Mouse (Mus musculus) CH12.LX (cell line): ENCODE results near the gene Defb19. TPM values are rescaled to one million over a fixed set of nuclear protein-coding genes. Genes with fewer than 3 reads are reported as not detected.
A peak's percentile ranks its signal among the peaks of the same experiment; 100 is the strongest.

ENCODE experiments used
- DNase-seq: peaks from one replicate; pipeline ENCODE4 v3.0.0-alpha.2; 2013; ENCODE audit errors: extremely low read depth
- H3K27ac ChIP-seq: 2 replicates; pipeline ENCODE4 v1.5.1; 2012; ENCODE audit warnings: low read depth, mild to moderate bottlenecking, control low read depth, moderate library complexity; ENCODE audit not compliant: insufficient read depth
- H3K27me3 ChIP-seq: replicated peaks from 2 replicates; pipeline ENCODE3; 2012; ENCODE audit warnings: inconsistent platforms
- H3K36me3 ChIP-seq, 2 experiments: replicated peaks in 1 of 2; 2 replicates each; pipeline versions ENCODE3 to v1.6.1; 2012; ENCODE audit warnings: inconsistent platforms in 1 of 2, low read length in 1 of 2, mild to moderate bottlenecking in 1 of 2, mixed read lengths in 1 of 2, moderate library complexity in 1 of 2; ENCODE audit not compliant: control insufficient read depth in 1 of 2, insufficient read depth in 1 of 2
- H3K4me1 ChIP-seq, 2 experiments: 2 replicates each; pipeline ENCODE4 v1.6.1; 2012; ENCODE audit warnings: inconsistent platforms in 1 of 2, moderate library complexity in 1 of 2; ENCODE audit not compliant: insufficient read depth in 2 of 2, control insufficient read depth in 1 of 2
- H3K4me2 ChIP-seq: 2 replicates; pipeline ENCODE4 v1.6.1; 2012; ENCODE audit warnings: low read depth, mild to moderate bottlenecking, control low read depth; ENCODE audit not compliant: poor library complexity, insufficient read depth, severe bottlenecking
- H3K4me3 ChIP-seq, 3 experiments: fragments of 150-350 bp in 1 of 3; sonication (generic) in 1 of 3; replicated peaks in 1 of 3; 2 replicates each; pipeline versions ENCODE3 to v1.5.1; 2011 to 2012; ENCODE audit warnings: low read depth in 2 of 3, low read length in 2 of 3, mild to moderate bottlenecking in 2 of 3, moderate library complexity in 2 of 3, control low read depth in 1 of 3, improper control_type of control experiment in 1 of 3, inconsistent platforms in 1 of 3, mixed read lengths in 1 of 3; ENCODE audit not compliant: poor library complexity in 1 of 3
- H3K79me2 ChIP-seq: replicated peaks from 2 replicates; pipeline ENCODE4 v1.6.1; 2012; ENCODE audit warnings: mild to moderate bottlenecking, moderate library complexity; ENCODE audit not compliant: control insufficient read depth, poor library complexity, insufficient read depth, severe bottlenecking; ENCODE audit errors: extremely low read depth
- H3K9ac ChIP-seq: 2 replicates; pipeline ENCODE4 v1.6.1; 2012; ENCODE audit warnings: low read depth, mild to moderate bottlenecking, control low read depth, moderate library complexity; ENCODE audit not compliant: insufficient read depth
- H3K9me3 ChIP-seq: replicated peaks from 2 replicates; pipeline ENCODE3; 2012; ENCODE audit warnings: low read length, inconsistent platforms, mixed read lengths
- BHLHE40 ChIP-seq: IDR thresholded peaks from 2 replicates; pipeline ENCODE4 v1.6.1; 2011; ENCODE audit warnings: mild to moderate bottlenecking, low read depth, low read length, improper control_type of control experiment
- CHD1 ChIP-seq: IDR thresholded peaks from 2 replicates; pipeline ENCODE4 v1.6.1; 2012; ENCODE audit warnings: low read depth, low read length, improper control_type of control experiment, inconsistent platforms
- CHD2 ChIP-seq: IDR thresholded peaks from 2 replicates; pipeline ENCODE4 v1.6.1; 2011; ENCODE audit warnings: low read length, improper control_type of control experiment
- CTCF ChIP-seq, 2 experiments: IDR thresholded peaks in 1 of 2; conservative IDR thresholded peaks in 1 of 2; 2 replicates each; pipeline ENCODE4 v1.5.1; 2011 to 2012; ENCODE audit warnings: low read depth in 2 of 2, low read length in 2 of 2, improper control_type of control experiment in 1 of 2, inconsistent platforms in 1 of 2, mild to moderate bottlenecking in 1 of 2, moderate library complexity in 1 of 2
- E2F4 ChIP-seq: IDR thresholded peaks from 2 replicates; pipeline ENCODE4 v1.6.1; 2011; ENCODE audit warnings: low read depth, low read length, improper control_type of control experiment; ENCODE audit not compliant: insufficient replicate concordance
- ELF1 ChIP-seq: IDR thresholded peaks from 2 replicates; pipeline ENCODE4 v1.6.1; 2014; ENCODE audit warnings: low read depth, mild to moderate bottlenecking, inconsistent platforms, low read length, improper control_type of control experiment
- EP300 ChIP-seq: IDR thresholded peaks from 2 replicates; pipeline ENCODE4 v1.6.1; 2011; ENCODE audit warnings: low read length, improper control_type of control experiment
- GABPA ChIP-seq: IDR thresholded peaks from 2 replicates; pipeline ENCODE4 v1.6.1; 2012; ENCODE audit warnings: low read depth, low read length, improper control_type of control experiment, inconsistent platforms; ENCODE audit not compliant: insufficient replicate concordance
- HCFC1 ChIP-seq: IDR thresholded peaks from 2 replicates; pipeline ENCODE4 v1.6.1; 2012; ENCODE audit warnings: low read depth, mild to moderate bottlenecking, inconsistent platforms, low read length, improper control_type of control experiment
- JUN ChIP-seq: IDR thresholded peaks from 2 replicates; pipeline ENCODE4 v1.6.1; 2011; ENCODE audit warnings: low read depth, mild to moderate bottlenecking, low read length, improper control_type of control experiment, moderate library complexity; ENCODE audit not compliant: insufficient read depth
- MAFK ChIP-seq: IDR thresholded peaks from 2 replicates; pipeline ENCODE4 v1.6.1; 2011; ENCODE audit warnings: low read length, improper control_type of control experiment; ENCODE audit not compliant: insufficient replicate concordance
- MAX ChIP-seq: IDR thresholded peaks from 2 replicates; pipeline ENCODE4 v1.6.1; 2011; ENCODE audit warnings: low read length, improper control_type of control experiment
- MXI1 ChIP-seq: IDR thresholded peaks from 2 replicates; pipeline ENCODE4 v1.6.1; 2011; ENCODE audit warnings: mild to moderate bottlenecking, low read depth, low read length, improper control_type of control experiment
- NELFE ChIP-seq: IDR thresholded peaks from 2 replicates; pipeline ENCODE4 v1.6.1; 2011; ENCODE audit warnings: low read depth, low read length, improper control_type of control experiment
- POLR2A ChIP-seq: IDR thresholded peaks from 2 replicates; pipeline ENCODE4 v1.6.1; 2011; ENCODE audit warnings: low read depth, mild to moderate bottlenecking, improper control_type of control experiment, low read length
- POLR2AphosphoS2 ChIP-seq: IDR thresholded peaks from 2 replicates; pipeline ENCODE4 v1.6.1; 2011; ENCODE audit warnings: low read depth, low read length, improper control_type of control experiment
- RAD21 ChIP-seq: IDR thresholded peaks from 2 replicates; pipeline ENCODE4 v1.6.1; 2011; ENCODE audit warnings: low read depth, mild to moderate bottlenecking, low read length, improper control_type of control experiment, moderate library complexity
- RCOR1 ChIP-seq: conservative IDR thresholded peaks from 2 replicates; pipeline ENCODE4 v1.6.1; 2012; ENCODE audit warnings: low read depth, mild to moderate bottlenecking, inconsistent platforms, low read length, improper control_type of control experiment
- SMC3 ChIP-seq: IDR thresholded peaks from 2 replicates; pipeline ENCODE4 v1.6.1; 2011; ENCODE audit warnings: low read depth, low read length, improper control_type of control experiment
- TBP ChIP-seq: conservative IDR thresholded peaks from 2 replicates; pipeline ENCODE4 v1.6.1; 2011; ENCODE audit warnings: low read depth, low read length, improper control_type of control experiment
- USF1 ChIP-seq: IDR thresholded peaks from 2 replicates; pipeline ENCODE4 v1.6.1; 2014; ENCODE audit warnings: low read depth, mild to moderate bottlenecking, inconsistent platforms, low read length, improper control_type of control experiment
- USF2 ChIP-seq: conservative IDR thresholded peaks from 2 replicates; pipeline ENCODE4 v1.6.1; 2011; ENCODE audit warnings: low read depth, low read length, improper control_type of control experiment
- ZKSCAN1 ChIP-seq: IDR thresholded peaks from 2 replicates; pipeline ENCODE4 v1.6.1; 2012; ENCODE audit warnings: low read depth, inconsistent platforms, low read length, improper control_type of control experiment, borderline replicate concordance
- ZNF384 ChIP-seq: IDR thresholded peaks from 2 replicates; pipeline ENCODE4 v1.6.1; 2012; ENCODE audit warnings: low read depth, low read length, improper control_type of control experiment, inconsistent platforms
- dilution Hi-C: fragments of 300-500 bp; cut with MboI; formaldehyde crosslinking; loops from 2 replicates; pipeline ENCODE4 v1.14.3; 2020; ENCODE audit warnings: low sequenced_read_pairs; ENCODE audit not compliant: extremely low pct_unique_long_range_greater_than_20kb, extremely low pct_ligation_motif_present
- in situ Hi-C: fragments of 300-500 bp; cut with MboI; formaldehyde crosslinking; loops from 3 replicates; pipeline ENCODE4 v1.14.3; 2019; ENCODE audit warnings: low sequenced_read_pairs, low pct_ligation_motif_present, low pct_unique_long_range_greater_than_20kb, mixed read lengths
- polyA plus RNA-seq: library from polyadenylated mRNA; unstranded; fragments of >175 nt; gene quantifications from 2 replicates; pipeline ENCODE4 v1.2.1, GENCODE M21; 2012; ENCODE audit warnings: low read depth; ENCODE audit not compliant: insufficient read length
- total RNA-seq, 2 experiments: library from RNA; depleted of rRNA; stranded (reverse); fragments of 300-350 nt in 1 of 2; fragments of >200 nt in 1 of 2; gene quantifications; 2 replicates each; pipeline ENCODE4 v1.2.3; 2012 to 2014

Defb19 gene
- total and polyA plus RNA-seq, 3 experiments: not detected

- peaks cover 12% of the 10 kb centered on the region for H3K27me3 ChIP-seq
- H3K4me2 ChIP-seq: no peak overlapping the region
- no peaks in the 10 kb centered on the region for H3K79me2 ChIP-seq
- dilution Hi-C loops: no loop called here
- 0 out of 4 replicates have a peak, but pooled peaks cover 0 to 2% of the 10 kb centered on the region in 2 experiments for H3K4me1 ChIP-seq
- no peaks in the 10 kb centered on the region for H3K36me3 ChIP-seq
- no peak overlapping the region for H3K9ac ChIP-seq
- DNase-seq: no peak
- peaks cover 4% of the 10 kb centered on the region for H3K9me3 ChIP-seq
- no peak overlapping the region for H3K4me3 ChIP-seq
- TF ChIP-seq POLR2AphosphoS2 (no peak), USF1 (no peak), MAX (no peak), EP300 (no peak), USF2 (no peak), MXI1 (no peak), ZKSCAN1 (no peak), CHD1 (no peak), NELFE (no peak), GABPA (no peak), MAFK (no peak), BHLHE40 (no peak), ELF1 (no peak), CHD2 (no peak), E2F4 (no peak), POLR2A (no peak), TBP (no peak)
- H3K27ac ChIP-seq: no peak overlapping the region
- in situ Hi-C loops: no loop called here
These were observed 27.6 kb upstream of the Defb19 start for GRCm38 (mm10) chr2:152607746-152608145.

GRCm38 (mm10) chr2:152604057-152604456, 23.9 kb upstream of the Defb19 start, which contains the start of gene Defb36:
Gene Defb36, plus strand, starts transcription at chr2:152604327.
- H3K4me3 ChIP-seq: no peak within 1 kb of the TSS
- peak; percentile 37 for DNase-seq
- peaks cover 7% of the 10 kb centered on the region for H3K27me3 ChIP-seq
- H3K79me2 ChIP-seq: no peaks in the 10 kb centered on the region
- TF ChIP-seq ZNF384 (no peak), MXI1 (no peak), JUN (no peak), RAD21 (no peak; the same call in none of the 2 replicates), CTCF (conservative IDR thresholded peaks at IDR 0.05 in 1 of 2, IDR thresholded peaks at IDR 0.05 in 1 of 2; ENCODE audit: low read depth in 2 of 2, low read length in 2 of 2) (peak; percentile 26 to 69; a peak in 3 of 4 replicates), RCOR1 (no peak), SMC3 (peak; percentile 38; the same call in 1 of the 2 replicates), HCFC1 (no peak), BHLHE40 (no peak)
- no peak within 1 kb of the TSS for H3K9ac ChIP-seq
- H3K4me2 ChIP-seq: no peak within 1 kb of the TSS
- H3K36me3 ChIP-seq: no peaks in the 10 kb centered on the region
- dilution Hi-C loops: no loop called here
- H3K4me1 ChIP-seq: peaks cover 0 to 2% of the 10 kb centered on the region in 2 experiments; a peak in 1 of 4 replicates
- H3K9me3 ChIP-seq: peaks cover 13% of the 10 kb centered on the region
- H3K27ac ChIP-seq: no peak within 1 kb of the TSS
- in situ Hi-C loops: no loop called here
